Mouse (Mus musculus) megakaryocyte-erythroid progenitor cell, adult 5-6 weeks (primary cell): ENCODE results near the gene Stxbp2. TPM values are rescaled to one million over a fixed set of nuclear protein-coding genes. Genes with fewer than 3 reads are reported as not detected.
A peak's percentile ranks its signal among the peaks of the same experiment; 100 is the strongest.

ENCODE experiments used
- ATAC-seq: replicated peaks from 2 replicates; pipeline ENCODE4 v1.8.0; 2016; ENCODE audit warnings: mild to moderate bottlenecking, inconsistent platforms; ENCODE audit not compliant: severe bottlenecking, poor library complexity, low FRiP score, low TSS enrichment
- total RNA-seq, 2 experiments: library from RNA; stranded (forward) in 1 of 2; stranded (reverse) in 1 of 2; fragments of 200-1000, 215-1000 nt in 1 of 2; fragments of >200 nt in 1 of 2; fragmentation: Nextera tagmentation in 1 of 2; gene quantifications; 2 replicates each; pipeline ENCODE4 v1.2.3; 2014 to 2017

Stxbp2 gene
- total RNA-seq, 2 experiments from 2014 or later = 49.8 to 196 TPM

DNA sequence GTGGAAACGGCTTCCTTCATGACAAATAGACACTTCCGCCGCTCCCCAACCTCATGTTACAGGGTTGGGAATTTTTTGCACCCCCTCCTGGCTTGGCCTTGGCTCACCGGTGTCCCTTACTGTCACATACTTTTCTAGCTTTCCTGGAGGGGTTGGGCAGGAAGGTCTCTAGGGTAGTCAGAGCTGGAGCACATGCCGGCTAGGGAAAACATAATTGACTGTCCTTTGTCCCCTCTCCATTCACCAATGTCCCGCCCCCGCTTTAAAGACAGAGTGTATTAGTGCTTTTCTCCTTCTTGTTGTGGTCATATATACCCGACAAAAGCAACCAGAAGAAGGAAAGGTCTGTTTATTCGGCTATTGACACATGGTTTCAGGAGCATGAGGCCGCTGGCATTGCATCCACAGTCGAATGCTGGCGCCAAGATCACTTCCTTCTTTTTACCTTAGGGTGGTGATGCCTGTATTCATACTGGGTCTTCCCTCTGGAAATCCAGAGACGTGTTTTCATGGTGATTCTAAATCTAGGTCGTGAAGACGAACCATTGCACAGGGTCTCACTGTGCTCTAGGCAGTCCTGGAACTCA lies 46.3 kb downstream of the Stxbp2 start:
- peak; percentile 17 for ATAC-seq

DNA sequence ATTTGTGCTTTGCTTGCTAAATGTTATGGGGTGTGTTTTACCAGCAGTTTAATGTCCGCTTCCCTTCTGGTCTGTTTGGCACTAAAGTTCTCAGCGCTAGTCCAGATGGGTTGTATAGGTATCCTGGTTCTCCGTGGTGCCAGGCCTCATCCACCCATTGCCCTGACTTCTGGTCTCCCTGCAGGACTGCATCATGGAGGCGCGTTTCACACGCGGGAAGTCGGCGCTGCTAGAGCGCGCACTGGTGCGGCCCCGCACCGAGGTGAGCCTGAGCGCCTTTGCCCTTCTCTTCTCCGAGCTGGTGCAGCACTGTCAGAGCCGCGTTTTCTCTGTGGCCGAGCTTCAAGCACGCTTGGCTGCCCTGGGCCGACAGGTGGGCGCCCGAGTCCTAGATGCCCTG lies 48.1 kb downstream of the Stxbp2 start:
- ATAC-seq = no peak

DNA sequence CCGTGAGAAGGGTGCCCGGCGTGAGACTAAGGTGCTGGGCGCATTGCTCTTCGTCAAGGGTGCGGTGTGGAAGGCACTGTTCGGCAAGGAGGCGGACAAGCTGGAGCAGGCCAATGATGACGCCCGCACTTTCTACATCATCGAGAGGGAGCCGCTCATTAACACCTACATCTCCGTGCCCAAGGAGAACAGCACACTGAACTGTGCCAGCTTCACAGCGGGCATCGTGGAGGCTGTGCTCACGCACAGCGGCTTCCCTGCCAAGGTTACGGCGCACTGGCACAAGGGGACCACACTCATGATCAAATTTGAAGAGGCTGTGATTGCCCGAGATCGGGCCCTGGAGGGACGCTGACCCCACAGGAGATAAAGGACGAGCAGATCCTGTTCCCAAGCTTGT lies 48.5 kb downstream of the Stxbp2 start:
- ATAC-seq = no peak

DNA sequence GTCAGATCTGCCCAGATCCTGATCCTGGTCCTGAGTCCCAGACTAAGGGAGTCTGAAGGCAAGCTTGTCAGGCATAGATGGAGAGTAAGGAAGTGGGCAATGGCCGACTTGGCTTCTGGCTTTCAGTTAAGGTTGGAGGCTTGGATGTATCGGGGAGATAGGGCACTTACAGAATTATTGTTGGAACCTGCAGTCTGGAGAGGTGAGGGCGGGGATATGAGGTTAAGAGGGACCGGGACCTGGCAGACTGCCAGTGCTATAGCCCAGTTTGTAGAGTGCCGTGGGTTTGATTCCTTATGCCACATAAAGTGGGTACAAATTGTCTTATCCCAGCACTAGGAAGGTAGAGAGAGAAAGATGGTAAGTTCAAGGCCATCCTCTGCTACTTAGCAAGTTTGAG lies 48.9 kb downstream of the Stxbp2 start:
- ATAC-seq = no peak

DNA sequence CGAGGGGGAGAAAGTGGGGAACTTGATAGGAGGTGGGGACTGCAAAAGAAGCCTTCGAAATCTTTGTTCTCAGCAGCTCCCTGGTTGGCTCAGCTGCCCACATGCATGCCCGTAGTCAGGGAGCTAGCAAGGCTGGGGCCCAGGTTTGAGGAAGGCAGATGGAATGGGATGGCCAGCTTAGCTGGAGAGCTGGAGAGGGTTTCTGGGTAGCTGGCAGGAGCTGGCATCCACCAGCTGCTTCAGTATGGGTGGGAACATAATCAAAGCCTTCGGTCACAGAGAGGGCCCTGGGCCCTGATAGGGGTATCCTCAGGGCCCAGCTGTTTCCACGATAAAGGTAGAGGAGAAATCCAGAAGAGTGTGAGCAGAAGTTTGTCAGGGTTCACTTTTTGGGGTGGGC lies 51.7 kb downstream of the Stxbp2 start:
- ATAC-seq = no peak

DNA sequence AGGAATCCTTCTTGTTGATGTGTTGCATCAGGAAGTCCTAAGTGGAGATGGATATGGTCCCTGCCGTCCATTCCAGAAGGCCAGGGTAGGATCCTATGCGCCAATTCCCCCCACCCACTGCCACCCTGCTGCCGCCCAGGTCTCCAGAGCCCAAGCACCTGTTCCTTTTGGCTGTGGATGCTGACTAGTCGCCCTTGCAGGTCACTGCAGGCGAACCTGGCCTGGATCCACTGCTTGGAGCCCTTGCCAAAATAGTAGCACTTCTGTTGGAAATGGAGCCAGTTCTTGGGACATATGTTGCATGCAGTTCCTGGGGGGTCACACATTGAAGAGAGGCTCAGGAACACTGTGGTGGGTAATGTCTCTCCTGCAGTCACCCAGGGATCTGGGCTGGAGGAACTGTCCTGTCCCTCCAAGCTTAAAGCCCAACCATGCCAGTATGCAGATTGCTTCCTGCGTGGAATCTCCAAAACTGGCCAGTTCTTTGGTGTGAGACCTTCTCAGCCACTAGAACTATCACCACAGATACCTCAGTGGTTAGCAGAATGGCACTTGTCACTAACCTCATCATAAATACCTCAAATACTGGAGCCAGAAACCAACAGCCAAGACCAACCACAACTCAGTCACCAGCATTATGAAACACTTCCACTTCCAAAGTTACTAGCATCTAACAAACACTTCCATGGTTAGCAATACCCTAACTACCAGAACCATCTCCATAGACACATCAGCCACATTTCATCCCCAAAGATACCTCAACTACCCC lies 52.8 kb downstream of the Stxbp2 start:
- ATAC-seq = no peak

DNA sequence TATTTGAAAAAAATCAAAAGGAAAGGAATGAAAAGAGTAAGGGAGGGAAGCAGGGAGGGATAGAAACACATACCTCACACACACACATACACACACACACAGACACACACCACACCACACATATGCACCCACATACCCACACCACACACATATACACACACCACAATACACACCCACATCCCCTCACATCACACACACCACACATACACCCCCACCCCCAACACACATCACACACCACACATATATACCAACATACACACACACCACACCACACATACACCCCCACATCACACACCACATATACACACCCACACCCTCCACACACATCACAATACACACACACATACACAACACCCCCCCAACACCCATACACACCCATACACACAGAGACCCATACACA lies 53.8 kb downstream of the Stxbp2 start:
- no peak for ATAC-seq

DNA sequence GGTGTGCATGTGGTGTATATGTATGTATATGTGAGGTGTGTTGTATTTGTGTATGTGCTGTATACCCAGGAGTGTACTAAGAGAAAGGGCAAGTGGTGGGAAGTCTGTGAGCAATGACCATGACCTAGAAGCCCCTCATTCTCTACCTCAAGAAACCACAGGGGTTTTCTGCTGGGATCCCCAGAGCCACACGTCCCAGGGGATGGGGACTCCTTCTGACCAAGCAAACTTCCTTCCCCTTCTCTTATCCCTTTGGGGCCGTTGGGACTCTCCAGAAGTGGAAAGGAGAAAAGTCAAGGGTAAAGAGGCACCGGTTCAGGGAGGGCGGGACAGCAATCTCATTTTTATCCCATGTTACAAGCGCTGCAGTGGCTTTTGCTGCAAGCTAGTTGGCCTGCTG lies 54.7 kb downstream of the Stxbp2 start:
- ATAC-seq = no peak

DNA sequence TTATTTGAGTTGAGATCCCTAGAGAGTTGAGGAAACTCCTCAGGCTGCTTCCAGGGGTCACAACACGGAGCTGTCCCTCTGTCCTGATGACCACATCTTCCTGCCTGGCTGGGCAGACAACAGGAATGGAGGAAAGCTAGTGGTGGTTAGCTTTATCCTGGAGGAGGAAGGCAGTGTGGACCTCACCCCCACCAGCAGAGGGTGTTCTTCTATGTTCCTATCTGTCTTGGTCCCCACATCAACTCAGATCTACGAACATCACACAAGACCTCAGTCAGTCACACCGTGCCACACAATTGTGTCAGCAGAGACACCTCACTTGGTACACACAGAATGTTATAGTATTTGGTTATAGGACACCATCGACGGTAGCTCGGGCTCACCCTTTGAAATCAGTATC lies 56.8 kb downstream of the Stxbp2 start:
- ATAC-seq = peak; percentile 43; the same call in 1 of the 2 replicates

DNA sequence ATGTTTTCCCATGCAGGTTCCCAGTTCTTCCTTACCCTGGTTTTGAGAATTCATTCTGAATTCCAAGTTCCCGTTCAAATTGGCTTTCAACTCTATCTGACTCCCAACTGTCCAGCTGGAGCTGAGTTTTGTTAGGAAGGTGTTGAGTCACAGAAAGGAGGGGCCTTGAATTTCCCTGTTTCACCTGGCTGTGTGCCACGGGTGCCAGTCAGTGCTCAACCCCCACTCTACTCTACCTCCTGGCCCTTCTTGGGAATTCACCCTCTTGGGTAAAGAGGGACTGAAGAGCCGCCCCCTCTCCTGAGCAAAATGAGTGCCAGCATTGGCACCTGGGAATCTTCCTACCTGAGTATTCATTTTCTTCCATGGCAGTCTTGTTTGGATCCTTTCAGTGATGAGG lies 60.0 kb downstream of the Stxbp2 start:
- ATAC-seq = no peak

Other genes with a start within 250 kb of the Stxbp2 start
- 17.3 and 22.9 TPM in 2 replicates for gene Arhgef18, start 237.9 kb upstream of the Stxbp2 start, total RNA-seq (2014; fragmentation: Nextera tagmentation)
- 10.3 and 14.1 TPM in 2 replicates for gene Arhgef18, start 237.9 kb upstream of the Stxbp2 start, total RNA-seq (2017)
- gene Pex11g, start 163.3 kb upstream of the Stxbp2 start, total RNA-seq (2014; fragmentation: Nextera tagmentation) = 2.0 and 3.0 TPM in 2 replicates
- 1.3 and 6.2 TPM in 2 replicates for gene Pex11g, start 163.3 kb upstream of the Stxbp2 start, total RNA-seq (2017)
- gene Tex45, start 160.1 kb upstream of the Stxbp2 start, total RNA-seq (2014; fragmentation: Nextera tagmentation) = not detected in 2 replicates
- not detected in 2 replicates for gene Tex45, start 160.1 kb upstream of the Stxbp2 start, total RNA-seq (2017)
- gene Zfp358, start 137.8 kb upstream of the Stxbp2 start, total RNA-seq (2014; fragmentation: Nextera tagmentation) = 8.8 and 9.3 TPM in 2 replicates
- 2.7 and 5.9 TPM in 2 replicates for gene Zfp358, start 137.8 kb upstream of the Stxbp2 start, total RNA-seq (2017)
- gene Mcoln1, start 130.5 kb upstream of the Stxbp2 start, total RNA-seq (2014; fragmentation: Nextera tagmentation) = 47.2 and 49.7 TPM in 2 replicates
- 21.0 and 23.1 TPM in 2 replicates for gene Mcoln1, start 130.5 kb upstream of the Stxbp2 start, total RNA-seq (2017)
- gene Pnpla6, start 115.6 kb upstream of the Stxbp2 start, total RNA-seq (2014; fragmentation: Nextera tagmentation) = 80.9 and 107 TPM in 2 replicates
- 28.9 and 35.4 TPM in 2 replicates for gene Pnpla6, start 115.6 kb upstream of the Stxbp2 start, total RNA-seq (2017)
- gene C330021F23Rik, start 63.0 kb upstream of the Stxbp2 start, total RNA-seq (2014; fragmentation: Nextera tagmentation) = not detected in 2 replicates
- 0.61 and 1.0 TPM in 2 replicates for gene C330021F23Rik, start 63.0 kb upstream of the Stxbp2 start, total RNA-seq (2017)
- gene Camsap3, start 43.7 kb upstream of the Stxbp2 start, total RNA-seq (2014; fragmentation: Nextera tagmentation) = 1.6 and 3.8 TPM in 2 replicates
- 0.42 and 0.52 TPM in 2 replicates for gene Camsap3, start 43.7 kb upstream of the Stxbp2 start, total RNA-seq (2017)
- 45.6 and 55.5 TPM in 2 replicates for gene Xab2, start 9.6 kb upstream of the Stxbp2 start, total RNA-seq (2014; fragmentation: Nextera tagmentation)
- 44.9 and 53.9 TPM in 2 replicates for gene Xab2, start 9.6 kb upstream of the Stxbp2 start, total RNA-seq (2017)
- 59.9 and 94.7 TPM in 2 replicates for gene Pet100, start 9.4 kb upstream of the Stxbp2 start, total RNA-seq (2014; fragmentation: Nextera tagmentation)
- gene Pet100, start 9.4 kb upstream of the Stxbp2 start, total RNA-seq (2017) = 152 and 217 TPM in 2 replicates
- gene Pcp2, start 5.4 kb upstream of the Stxbp2 start, total RNA-seq (2014; fragmentation: Nextera tagmentation) = not detected in 2 replicates
- gene Pcp2, start 5.4 kb upstream of the Stxbp2 start, total RNA-seq (2017) = not detected in 2 replicates
- gene Retn, start 24.8 kb downstream of the Stxbp2 start, total RNA-seq (2014; fragmentation: Nextera tagmentation) = not detected in 2 replicates
- gene Retn, start 24.8 kb downstream of the Stxbp2 start, total RNA-seq (2017) = not detected in 2 replicates
- gene Mcemp1, start 34.8 kb downstream of the Stxbp2 start, total RNA-seq (2014; fragmentation: Nextera tagmentation) = 2.7 TPM in 1 of 2 replicates, not detected in the other
- not detected in 2 replicates for gene Mcemp1, start 34.8 kb downstream of the Stxbp2 start, total RNA-seq (2017)
- 4.7 TPM in 1 of 2 replicates, not detected in the other for gene Fcor, start 41.4 kb downstream of the Stxbp2 start, total RNA-seq (2014; fragmentation: Nextera tagmentation)
- gene Fcor, start 41.4 kb downstream of the Stxbp2 start, total RNA-seq (2017) = 19.2 TPM in 1 of 2 replicates, not detected in the other
- gene Trappc5, start 45.3 kb downstream of the Stxbp2 start, total RNA-seq (2014; fragmentation: Nextera tagmentation) = 14.3 and 16.1 TPM in 2 replicates
- gene Trappc5, start 45.3 kb downstream of the Stxbp2 start, total RNA-seq (2017) = 22.2 and 31.3 TPM in 2 replicates
- gene Fcer2a, start 63.2 kb downstream of the Stxbp2 start, total RNA-seq (2014; fragmentation: Nextera tagmentation) = not detected in 2 replicates
- gene Fcer2a, start 63.2 kb downstream of the Stxbp2 start, total RNA-seq (2017) = 0.38 TPM in 1 of 2 replicates, not detected in the other
- gene Clec4g, start 89.7 kb downstream of the Stxbp2 start, total RNA-seq (2014; fragmentation: Nextera tagmentation) = not detected in 2 replicates
- not detected in 2 replicates for gene Clec4g, start 89.7 kb downstream of the Stxbp2 start, total RNA-seq (2017)
- not detected in 2 replicates for gene Cd209a, start 118.0 kb downstream of the Stxbp2 start, total RNA-seq (2014; fragmentation: Nextera tagmentation)
- 0.19 TPM in 1 of 2 replicates, not detected in the other for gene Cd209a, start 118.0 kb downstream of the Stxbp2 start, total RNA-seq (2017)
- gene Cd209e, start 223.4 kb downstream of the Stxbp2 start, total RNA-seq (2014; fragmentation: Nextera tagmentation) = not detected in 2 replicates
- not detected in 2 replicates for gene Cd209e, start 223.4 kb downstream of the Stxbp2 start, total RNA-seq (2017)
- gene Cd209d, start 247.6 kb downstream of the Stxbp2 start, total RNA-seq (2014; fragmentation: Nextera tagmentation) = not detected in 2 replicates
- gene Cd209d, start 247.6 kb downstream of the Stxbp2 start, total RNA-seq (2017) = not detected in 2 replicates